Mouse (Mus musculus) MEL (cell line): ENCODE measurements around the gene 4931409K22Rik. TPM values are rescaled to one million over a fixed set of nuclear protein-coding genes. Genes with fewer than 3 reads are reported as not detected.

Experiments
- DNase-seq: peaks from one replicate; pipeline ENCODE4 v3.0.0; 2011; ENCODE audit warnings: low read depth, low spot score
- H3K27ac ChIP-seq: 2 replicates; pipeline ENCODE4 v1.5.1; 2012; ENCODE audit warnings: low read depth, mild to moderate bottlenecking, control low read depth, low read length, moderate library complexity; ENCODE audit not compliant: control insufficient read depth
- H3K27me3 ChIP-seq, 2 experiments: fragments of 150-350 bp in 1 of 2; sonication (generic) in 1 of 2; 2 replicates each; pipeline ENCODE4 v1.6.1; 2012; ENCODE audit warnings: low read length in 2 of 2, mild to moderate bottlenecking in 2 of 2, improper control_type of control experiment in 1 of 2, moderate library complexity in 1 of 2; ENCODE audit not compliant: insufficient read depth in 2 of 2, control insufficient read depth in 1 of 2
- H3K36me3 ChIP-seq, 2 experiments: 2 replicates each; pipeline ENCODE4 v1.6.1; 2012 to 2014; ENCODE audit warnings: low read length in 2 of 2, improper control_type of control experiment in 1 of 2, inconsistent platforms in 1 of 2, mild to moderate bottlenecking in 1 of 2; ENCODE audit not compliant: insufficient read depth in 2 of 2, control insufficient read depth in 1 of 2
- H3K4me1 ChIP-seq, 2 experiments: fragments of 150-350 bp in 1 of 2; sonication (generic) in 1 of 2; 2 replicates each; pipeline ENCODE4 v1.6.1; 2012; ENCODE audit warnings: low read length in 2 of 2, improper control_type of control experiment in 1 of 2, mild to moderate bottlenecking in 1 of 2; ENCODE audit not compliant: insufficient read depth in 2 of 2, control insufficient read depth in 1 of 2
- H3K4me3 ChIP-seq, 2 experiments: fragments of 150-350 bp in 1 of 2; sonication (generic) in 1 of 2; 2 replicates each; pipeline ENCODE4 v1.5.1; 2012; ENCODE audit warnings: low read depth in 2 of 2, low read length in 2 of 2, mild to moderate bottlenecking in 2 of 2, moderate library complexity in 2 of 2, control low read depth in 1 of 2, improper control_type of control experiment in 1 of 2; ENCODE audit not compliant: control insufficient read depth in 1 of 2, insufficient read depth in 1 of 2
- H3K79me2 ChIP-seq: 2 replicates; pipeline ENCODE4 v1.6.1; 2012; ENCODE audit warnings: mild to moderate bottlenecking, low read length, moderate library complexity; ENCODE audit not compliant: control insufficient read depth, poor library complexity, insufficient read depth
- H3K9ac ChIP-seq: 2 replicates; pipeline ENCODE4 v1.6.1; 2012; ENCODE audit warnings: low read depth, mild to moderate bottlenecking, control low read depth, low read length, moderate library complexity; ENCODE audit not compliant: control insufficient read depth, poor library complexity, severe bottlenecking
- H3K9me3 ChIP-seq: fragments of 150-350 bp; sonication (generic); replicated peaks from 2 replicates; pipeline ENCODE4 v1.6.1; 2012; ENCODE audit warnings: mild to moderate bottlenecking, low read length, improper control_type of control experiment, moderate library complexity; ENCODE audit not compliant: insufficient read depth
- BHLHE40 ChIP-seq: IDR thresholded peaks from 2 replicates; pipeline ENCODE4 v1.6.1; 2012; ENCODE audit warnings: low read depth, mild to moderate bottlenecking, inconsistent platforms, low read length, improper control_type of control experiment, borderline replicate concordance
- CTCF ChIP-seq, 3 experiments: IDR thresholded peaks in 2 of 3; conservative IDR thresholded peaks in 1 of 3; 2 replicates each; pipeline ENCODE4 v1.5.1; 2011 to 2012; ENCODE audit warnings: low read length in 3 of 3, low read depth in 2 of 3, mild to moderate bottlenecking in 2 of 3, improper control_type of control experiment in 1 of 3, inconsistent platforms in 1 of 3, mixed read lengths in 1 of 3, moderate library complexity in 1 of 3; ENCODE audit not compliant: control insufficient read depth in 1 of 3, insufficient read depth in 1 of 3, poor library complexity in 1 of 3, severe bottlenecking in 1 of 3
- E2F4 ChIP-seq: IDR thresholded peaks from 2 replicates; pipeline ENCODE4 v1.6.1; 2011; ENCODE audit warnings: low read depth, low read length, improper control_type of control experiment, borderline replicate concordance
- ELF1 ChIP-seq: IDR thresholded peaks from 2 replicates; pipeline ENCODE4 v1.6.1; 2014; ENCODE audit warnings: low read depth, mild to moderate bottlenecking, inconsistent platforms, low read length, improper control_type of control experiment, moderate library complexity
- EP300 ChIP-seq, 2 experiments: IDR thresholded peaks; 2 replicates each; pipeline ENCODE4 v1.6.1; 2011; ENCODE audit warnings: improper control_type of control experiment in 2 of 2, low read length in 2 of 2, low read depth in 1 of 2, mild to moderate bottlenecking in 1 of 2
- ETS1 ChIP-seq: IDR thresholded peaks from 2 replicates; pipeline ENCODE4 v1.6.1; 2012; ENCODE audit warnings: low read depth, mild to moderate bottlenecking, inconsistent platforms, low read length, improper control_type of control experiment, moderate library complexity
- GATA1 ChIP-seq: IDR thresholded peaks from 2 replicates; pipeline ENCODE4 v1.6.1; 2011; ENCODE audit warnings: low read depth, low read length, improper control_type of control experiment
- HCFC1 ChIP-seq: IDR thresholded peaks from 2 replicates; pipeline ENCODE4 v1.6.1; 2012; ENCODE audit warnings: low read depth, mild to moderate bottlenecking, inconsistent platforms, low read length, improper control_type of control experiment, moderate library complexity
- MAFK ChIP-seq: IDR thresholded peaks from 2 replicates; pipeline ENCODE4 v1.6.1; 2011; ENCODE audit warnings: low read depth, mild to moderate bottlenecking, low read length, improper control_type of control experiment, borderline replicate concordance
- MAZ ChIP-seq: IDR thresholded peaks from 2 replicates; pipeline ENCODE4 v1.6.1; 2012; ENCODE audit warnings: low read depth, mild to moderate bottlenecking, inconsistent platforms, low read length, improper control_type of control experiment
- MXI1 ChIP-seq: IDR thresholded peaks from 2 replicates; pipeline ENCODE4 v1.6.1; 2011; ENCODE audit warnings: mild to moderate bottlenecking, low read depth, low read length, improper control_type of control experiment
- MYC ChIP-seq: IDR thresholded peaks from 2 replicates; pipeline ENCODE4 v1.6.1; 2011; ENCODE audit warnings: low read depth, mild to moderate bottlenecking, low read length, improper control_type of control experiment, moderate library complexity
- POLR2A ChIP-seq, 2 experiments: IDR thresholded peaks; 2 replicates each; pipeline ENCODE4 v1.6.1; 2011 to 2012; ENCODE audit warnings: low read length in 2 of 2, mild to moderate bottlenecking in 2 of 2, control low read depth in 1 of 2, improper control_type of control experiment in 1 of 2, low read depth in 1 of 2, moderate library complexity in 1 of 2; ENCODE audit not compliant: control insufficient read depth in 1 of 2, insufficient read depth in 1 of 2, poor library complexity in 1 of 2
- POLR2AphosphoS2 ChIP-seq: IDR thresholded peaks from 2 replicates; pipeline ENCODE4 v1.6.1; 2011; ENCODE audit warnings: low read length, improper control_type of control experiment
- POLR2AphosphoS5 ChIP-seq: IDR thresholded peaks from 2 replicates; pipeline ENCODE4 v1.6.1; 2012; ENCODE audit warnings: low read depth, borderline replicate concordance, mild to moderate bottlenecking, inconsistent platforms, low read length, moderate library complexity, mixed read lengths
- RAD21 ChIP-seq: IDR thresholded peaks from 2 replicates; pipeline ENCODE4 v1.6.1; 2011; ENCODE audit warnings: mild to moderate bottlenecking, low read depth, low read length, improper control_type of control experiment
- RCOR1 ChIP-seq: IDR thresholded peaks from 2 replicates; pipeline ENCODE4 v1.6.1; 2012; ENCODE audit warnings: low read depth, mild to moderate bottlenecking, inconsistent platforms, low read length, improper control_type of control experiment
- SIN3A ChIP-seq: IDR thresholded peaks from 2 replicates; pipeline ENCODE4 v1.6.1; 2012; ENCODE audit warnings: low read length, improper control_type of control experiment, inconsistent platforms
- SMC3 ChIP-seq: IDR thresholded peaks from 2 replicates; pipeline ENCODE4 v1.6.1; 2011; ENCODE audit warnings: low read depth, low read length, improper control_type of control experiment
- TAL1 ChIP-seq: IDR thresholded peaks from 2 replicates; pipeline ENCODE4 v1.6.1; 2012; ENCODE audit warnings: mild to moderate bottlenecking, inconsistent platforms, low read length, moderate library complexity, mixed read lengths
- TBP ChIP-seq: IDR thresholded peaks from 2 replicates; pipeline ENCODE4 v1.8.0; 2011; ENCODE audit warnings: low read depth, low read length, improper control_type of control experiment
- TCF12 ChIP-seq: IDR thresholded peaks from 2 replicates; pipeline ENCODE4 v1.6.1; 2014; ENCODE audit warnings: low read depth, mild to moderate bottlenecking, inconsistent platforms, low read length, improper control_type of control experiment, moderate library complexity
- USF1 ChIP-seq: IDR thresholded peaks from 2 replicates; pipeline ENCODE4 v1.6.1; 2014; ENCODE audit warnings: low read depth, mild to moderate bottlenecking, inconsistent platforms, low read length, improper control_type of control experiment, moderate library complexity
- USF2 ChIP-seq, 2 experiments: IDR thresholded peaks; 2 replicates each; pipeline ENCODE4 v1.6.1; 2011 to 2012; ENCODE audit warnings: improper control_type of control experiment in 2 of 2, low read length in 2 of 2, borderline replicate concordance in 1 of 2, inconsistent platforms in 1 of 2, low read depth in 1 of 2, mild to moderate bottlenecking in 1 of 2; ENCODE audit not compliant: insufficient read depth in 1 of 2
- ZMIZ1 ChIP-seq: IDR thresholded peaks from 2 replicates; pipeline ENCODE4 v1.6.1; 2012; ENCODE audit warnings: low read depth, mild to moderate bottlenecking, inconsistent platforms, low read length, improper control_type of control experiment, moderate library complexity
- polyA plus RNA-seq, 2 experiments: library from polyadenylated mRNA; stranded (reverse) in 1 of 2; unstranded in 1 of 2; fragments of >175 nt in 1 of 2; fragments of >200 nt in 1 of 2; gene quantifications; 2 replicates each; pipeline versions ENCODE4 v1.2.1 to v1.2.4; 2012; ENCODE audit warnings: low replicate concordance in 2 of 2, low read depth in 1 of 2; ENCODE audit not compliant: insufficient read length in 2 of 2, insufficient read depth in 1 of 2, missing spikeins in 1 of 2
- total RNA-seq: library from RNA; depleted of rRNA; stranded (reverse); fragments of 300-350 nt; gene quantifications from 2 replicates; pipeline ENCODE4 v1.2.3, GENCODE M21; 2012

The 4931409K22Rik gene
- total and polyA plus RNA-seq, 3 experiments: not detected

- peaks cover 4 to 18% of the 10 kb centered on the region in 2 experiments for H3K4me1 ChIP-seq
- H3K9ac ChIP-seq: no peak overlapping the region
- no peaks in the 10 kb centered on the region for H3K79me2 ChIP-seq
- peak; percentile 59 for DNase-seq
- no peak overlapping the region for H3K27ac ChIP-seq
- no peaks in the 10 kb centered on the region for H3K27me3 ChIP-seq
- no peaks in the 10 kb centered on the region for H3K9me3 ChIP-seq
- peaks cover 0 to 13% of the 10 kb centered on the region in 2 experiments; a peak in 2 of 4 replicates for H3K36me3 ChIP-seq
- peak; percentile 67 to 78 (median 69); a peak in 5 of 6 replicates for TF ChIP-seq CTCF (IDR thresholded peaks at IDR 0.05 in 2 of 3, conservative IDR thresholded peaks at IDR 0.05 in 1 of 3; ENCODE audit: control insufficient read depth in 1 of 3, insufficient read depth in 1 of 3, low read depth in 2 of 3, low read length in 3 of 3, poor library complexity in 1 of 3, severe bottlenecking in 1 of 3)
- peak; percentile 42 for TF ChIP-seq RAD21
- no peak for TF ChIP-seq MAFK
- TF ChIP-seq SMC3: peak; percentile 48
- no peak overlapping the region for H3K4me3 ChIP-seq
Observed at GRCm38 (mm10) chr5:24510635-24511034, 46.0 kb downstream of the 4931409K22Rik start.

- Histone ChIP-seq H3K4me3 (no peak overlapping the region), H3K79me2 (no peaks in the 10 kb centered on the region), H3K9ac (no peak overlapping the region)
Observed at GRCm38 (mm10) chr5:24508406-24508805, 48.2 kb downstream of the 4931409K22Rik start.

GRCm38 (mm10) chr5:24505513-24505912, 51.1 kb downstream of the 4931409K22Rik start:
- H3K27ac ChIP-seq: peak overlapping the region; percentile 28; the same call in 1 of the 2 replicates
- H3K79me2 ChIP-seq: no peaks in the 10 kb centered on the region
- H3K4me1 ChIP-seq: peaks cover 8 to 23% of the 10 kb centered on the region in 2 experiments
- no peak overlapping the region for H3K9ac ChIP-seq
- no peaks in the 10 kb centered on the region for H3K27me3 ChIP-seq
- H3K4me3 ChIP-seq: no peak overlapping the region
- peaks cover 0 to 14% of the 10 kb centered on the region in 2 experiments; a peak in 2 of 4 replicates for H3K36me3 ChIP-seq
- DNase-seq: peak; percentile 93
- H3K9me3 ChIP-seq: no peaks in the 10 kb centered on the region
- TF ChIP-seq SMC3 (0 out of 2 replicates have a peak, but pooled peaks have one; percentile 13), MAFK (no peak), MYC (peak; percentile 53; the same call in 1 of the 2 replicates), GATA1 (peak; percentile 93), TCF12 (peak; percentile 78), TAL1 (peak; percentile 77), SIN3A (peak; percentile 44; the same call in 1 of the 2 replicates), ELF1 (peak; percentile 73), ETS1 (peak; percentile 59; the same call in 1 of the 2 replicates), USF1 (no peak), TBP (no peak), RCOR1 (peak; percentile 92), E2F4 (no peak), POLR2A (IDR thresholded peaks at IDR 0.05; ENCODE audit: control insufficient read depth in 1 of 2, insufficient read depth in 1 of 2, low read depth in 1 of 2, low read length in 2 of 2, poor library complexity in 1 of 2) (peak in 1 of 2 experiments; percentile 31; a peak in 1 of 4 replicates), EP300 (IDR thresholded peaks at IDR 0.05; ENCODE audit: low read depth in 1 of 2, low read length in 2 of 2) (peak; percentile 83 to 96), POLR2AphosphoS2 (no peak), MAZ (no peak; the same call in 1 of the 2 replicates), BHLHE40 (peak; percentile 39; the same call in 1 of the 2 replicates)

More at GRCm38 (mm10) chr5:24508406-24508805, 48.2 kb downstream of the 4931409K22Rik start:
- H3K9me3 ChIP-seq: no peaks in the 10 kb centered on the region
- no peaks in the 10 kb centered on the region for H3K27me3 ChIP-seq
- peaks cover 11 to 32% of the 10 kb centered on the region in 2 experiments for H3K4me1 ChIP-seq
- TF ChIP-seq CTCF (IDR thresholded peaks at IDR 0.05 in 2 of 3, conservative IDR thresholded peaks at IDR 0.05 in 1 of 3; ENCODE audit: control insufficient read depth in 1 of 3, insufficient read depth in 1 of 3, low read depth in 2 of 3, low read length in 3 of 3, poor library complexity in 1 of 3, severe bottlenecking in 1 of 3) (peak in 2 of 3 experiments; percentile 41 to 48; a peak in 4 of 6 replicates), E2F4 (no peak), RAD21 (peak; percentile 28), MAZ (no peak), SIN3A (no peak), ELF1 (no peak), MXI1 (no peak), POLR2AphosphoS5 (no peak), ZMIZ1 (no peak), USF2 (IDR thresholded peaks at IDR 0.05; ENCODE audit: borderline replicate concordance in 1 of 2, insufficient read depth in 1 of 2, low read depth in 1 of 2, low read length in 2 of 2) (no peak), MAFK (no peak), SMC3 (peak; percentile 18; the same call in 1 of the 2 replicates), EP300 (IDR thresholded peaks at IDR 0.05; ENCODE audit: low read depth in 1 of 2, low read length in 2 of 2) (no peak), HCFC1 (no peak)
- peaks cover 0 to 20% of the 10 kb centered on the region in 2 experiments; a peak in 2 of 4 replicates for H3K36me3 ChIP-seq
- H3K27ac ChIP-seq: no peak overlapping the region
- peak; percentile 44 for DNase-seq
